Mouse (Mus musculus): ENCODE results near the gene Tmem97. TPM values are rescaled to one million over a fixed set of nuclear protein-coding genes. Genes with fewer than 3 reads are reported as not detected.

Tmem97 gene
- polyA plus RNA-seq (2014; fragmentation: Illumina TruSeq; extraction: RNeasy Lipid Tissue Mini Kit (QIAGEN cat#74804); ENCODE audit: low read depth, low replicate concordance), result 411 TPM

GRCm38 (mm10) chr11:78550168-78551058 lies at the start of gene Tmem97:
TSS of gene Tmem97 (minus strand) at chr11:78550777.

GRCm38 (mm10) chr11:78536080-78536689 lies 14.4 kb downstream of the Tmem97 start, which contains the start of the genes Tnfaip1 and Ift20:
TSS of gene Tnfaip1 (minus strand) at chr11:78536332.
TSS of gene Ift20 (plus strand) at chr11:78536361.

GRCm38 (mm10) chr11:78512025-78512957 lies 38.3 kb downstream of the Tmem97 start, which contains the start of the genes Tmem199 and Poldip2:
TSS of gene Tmem199 (minus strand) at chr11:78512172.
TSS of gene Poldip2 (plus strand) at chr11:78512193.

GRCm38 (mm10) chr11:78502909-78503650 lies 47.5 kb downstream of the Tmem97 start, which contains the start of gene Sebox:
TSS of gene Sebox (plus strand) at chr11:78503447.

GRCm38 (mm10) chr11:78499004-78499403 lies 51.6 kb downstream of the Tmem97 start, which contains the start of gene Vtn:
TSS of gene Vtn (plus strand) at chr11:78499091.

GRCm38 (mm10) chr11:78497544-78498522 lies 52.7 kb downstream of the Tmem97 start, which contains the start of gene Sarm1:
TSS of gene Sarm1 (minus strand) at chr11:78497754.

Other genes with a start within 250 kb of the Tmem97 start
- gene Spag5, start 249.2 kb downstream of the Tmem97 start, polyA plus RNA-seq (2014; fragmentation: Illumina TruSeq; extraction: RNeasy Lipid Tissue Mini Kit (QIAGEN cat#74804); ENCODE audit: low read depth, low replicate concordance), result 48.0 TPM
- 4.2 TPM for gene Aldoc, start 227.8 kb downstream of the Tmem97 start, polyA plus RNA-seq (2014; fragmentation: Illumina TruSeq; extraction: RNeasy Lipid Tissue Mini Kit (QIAGEN cat#74804); ENCODE audit: low read depth, low replicate concordance)
- 3.7 TPM for gene Pigs, start 222.4 kb downstream of the Tmem97 start, polyA plus RNA-seq (2014; fragmentation: Illumina TruSeq; extraction: RNeasy Lipid Tissue Mini Kit (QIAGEN cat#74804); ENCODE audit: low read depth, low replicate concordance)
- gene Unc119, start 207.3 kb downstream of the Tmem97 start, polyA plus RNA-seq (2014; fragmentation: Illumina TruSeq; extraction: RNeasy Lipid Tissue Mini Kit (QIAGEN cat#74804); ENCODE audit: low read depth, low replicate concordance), result 9.2 TPM
- gene Foxn1, start 164.2 kb downstream of the Tmem97 start, polyA plus RNA-seq (2014; fragmentation: Illumina TruSeq; extraction: RNeasy Lipid Tissue Mini Kit (QIAGEN cat#74804); ENCODE audit: low read depth, low replicate concordance), result not detected
- gene Slc13a2, start 128.6 kb downstream of the Tmem97 start, polyA plus RNA-seq (2014; fragmentation: Illumina TruSeq; extraction: RNeasy Lipid Tissue Mini Kit (QIAGEN cat#74804); ENCODE audit: low read depth, low replicate concordance), result 0.41 TPM
- gene Slc46a1, start 85.1 kb downstream of the Tmem97 start, polyA plus RNA-seq (2014; fragmentation: Illumina TruSeq; extraction: RNeasy Lipid Tissue Mini Kit (QIAGEN cat#74804); ENCODE audit: low read depth, low replicate concordance), result 0.31 TPM
- 0.15 TPM for gene Sarm1, start 53.0 kb downstream of the Tmem97 start, polyA plus RNA-seq (2014; fragmentation: Illumina TruSeq; extraction: RNeasy Lipid Tissue Mini Kit (QIAGEN cat#74804); ENCODE audit: low read depth, low replicate concordance)
- gene Vtn, start 51.7 kb downstream of the Tmem97 start, polyA plus RNA-seq (2014; fragmentation: Illumina TruSeq; extraction: RNeasy Lipid Tissue Mini Kit (QIAGEN cat#74804); ENCODE audit: low read depth, low replicate concordance), result 0.73 TPM
- gene Sebox, start 47.3 kb downstream of the Tmem97 start, polyA plus RNA-seq (2014; fragmentation: Illumina TruSeq; extraction: RNeasy Lipid Tissue Mini Kit (QIAGEN cat#74804); ENCODE audit: low read depth, low replicate concordance), result not detected
- gene Tmem199, start 38.6 kb downstream of the Tmem97 start, polyA plus RNA-seq (2014; fragmentation: Illumina TruSeq; extraction: RNeasy Lipid Tissue Mini Kit (QIAGEN cat#74804); ENCODE audit: low read depth, low replicate concordance), result 29.0 TPM
- 39.3 TPM for gene Poldip2, start 38.6 kb downstream of the Tmem97 start, polyA plus RNA-seq (2014; fragmentation: Illumina TruSeq; extraction: RNeasy Lipid Tissue Mini Kit (QIAGEN cat#74804); ENCODE audit: low read depth, low replicate concordance)
- 8.6 TPM for gene Tnfaip1, start 14.4 kb downstream of the Tmem97 start, polyA plus RNA-seq (2014; fragmentation: Illumina TruSeq; extraction: RNeasy Lipid Tissue Mini Kit (QIAGEN cat#74804); ENCODE audit: low read depth, low replicate concordance)
- 45.9 TPM for gene Ift20, start 14.4 kb downstream of the Tmem97 start, polyA plus RNA-seq (2014; fragmentation: Illumina TruSeq; extraction: RNeasy Lipid Tissue Mini Kit (QIAGEN cat#74804); ENCODE audit: low read depth, low replicate concordance)
- gene Nlk, start 146.6 kb upstream of the Tmem97 start, polyA plus RNA-seq (2014; fragmentation: Illumina TruSeq; extraction: RNeasy Lipid Tissue Mini Kit (QIAGEN cat#74804); ENCODE audit: low read depth, low replicate concordance), result 25.2 TPM
- 2.8 TPM for gene Ccnq, start 201.0 kb upstream of the Tmem97 start, polyA plus RNA-seq (2014; fragmentation: Illumina TruSeq; extraction: RNeasy Lipid Tissue Mini Kit (QIAGEN cat#74804); ENCODE audit: low read depth, low replicate concordance)

Measured in testis, adult 10 weeks (tissue).